Mouse (Mus musculus) cerebellum, adult 2 months (tissue): ENCODE data around the gene Rreb1. TPM values are rescaled to one million over a fixed set of nuclear protein-coding genes. Genes with fewer than 3 reads are reported as not detected.

Experiments used
- DNase-seq, 2 experiments: peaks; one replicate each; pipeline ENCODE4 v3.0.0; 2021
- H3K27ac ChIP-seq: fragments of 200-500 bp; 2 replicates; pipeline ENCODE4 v1.5.1; 2012; ENCODE audit warnings: low read length, control low read depth, inconsistent platforms; ENCODE audit not compliant: insufficient read depth
- H3K27me3 ChIP-seq: fragments of 200-500 bp; 2 replicates; pipeline ENCODE4 v1.6.1; 2012; ENCODE audit warnings: inconsistent platforms, mild to moderate bottlenecking, low read length, moderate library complexity; ENCODE audit not compliant: control insufficient read depth, insufficient read depth
- H3K4me1 ChIP-seq: fragments of 200-500 bp; 2 replicates; pipeline ENCODE4 v1.6.1; 2011; ENCODE audit warnings: low read length; ENCODE audit not compliant: control insufficient read depth, insufficient read depth
- H3K4me3 ChIP-seq: fragments of 200-500 bp; replicated peaks from 2 replicates; pipeline ENCODE3; 2011; ENCODE audit warnings: mild to moderate bottlenecking, low read depth, low read length, control low read depth; ENCODE audit not compliant: insufficient read depth
- CTCF ChIP-seq: fragments of 200-500 bp; IDR thresholded peaks from 2 replicates; pipeline ENCODE4 v1.5.1; 2011; ENCODE audit warnings: low read depth, mild to moderate bottlenecking, control low read depth, low read length, moderate library complexity, borderline replicate concordance; ENCODE audit not compliant: insufficient read depth
- POLR2A ChIP-seq: fragments of 200-500 bp; IDR thresholded peaks from 2 replicates; pipeline ENCODE4 v1.6.1; 2011; ENCODE audit warnings: low read length, control low read depth, borderline replicate concordance; ENCODE audit not compliant: insufficient read depth
- WGBS: fragments of 180-500 bp; shearing (Covaris S2); methylation state at CpG from one replicate; pipeline ENCODE4 v1.1.7; 2018; 5-methylcytosine and 5-hydroxymethylcytosine counted together
- polyA plus RNA-seq: library from polyadenylated mRNA; depleted of rRNA; stranded (reverse); fragments of >200 nt; gene quantifications from 2 replicates; pipeline ENCODE4 v1.2.3, GENCODE M21; 2012

Gene Rreb1
- polyA plus RNA-seq, 1 experiment: 39.2 TPM

- TF ChIP-seq POLR2A: no peak
- TF ChIP-seq CTCF: no peak
- Histone ChIP-seq H3K4me1 (no peaks in the 10 kb centered on the region), H3K4me3 (no peak overlapping the region), H3K27ac (no peak overlapping the region), H3K27me3 (no peaks in the 10 kb centered on the region)
- no peak for DNase-seq
- 66% methylated on average over 27 of the region's 27 CpGs for WGBS
Measured at GRCm38 (mm10) chr13:37931210-37931922, 153.2 kb downstream of the Rreb1 start.

GRCm38 (mm10) chr13:37934075-37934474, 155.9 kb downstream of the Rreb1 start:
- 49% methylated on average over 4 of the region's 4 CpGs for WGBS
- no peak for DNase-seq
- no peak overlapping the region for H3K27ac ChIP-seq

GRCm38 (mm10) chr13:37934920-37935319, 156.7 kb downstream of the Rreb1 start:
- Histone ChIP-seq H3K27ac (no peak overlapping the region), H3K4me3 (no peak overlapping the region), H3K4me1 (no peaks in the 10 kb centered on the region), H3K27me3 (no peaks in the 10 kb centered on the region)
- no peak for DNase-seq
- TF ChIP-seq CTCF: no peak
- TF ChIP-seq POLR2A: no peak
- WGBS: 45% methylated on average over 8 of the region's 8 CpGs

More at GRCm38 (mm10) chr13:37934075-37934474, 155.9 kb downstream of the Rreb1 start:
- no peak overlapping the region for H3K4me3 ChIP-seq
- no peak for TF ChIP-seq CTCF
- no peak for TF ChIP-seq POLR2A
- no peaks in the 10 kb centered on the region for H3K27me3 ChIP-seq
- H3K4me1 ChIP-seq: no peaks in the 10 kb centered on the region

- no peak for DNase-seq
- Histone ChIP-seq H3K27me3 (no peaks in the 10 kb centered on the region), H3K27ac (no peak overlapping the region), H3K4me3 (no peak overlapping the region), H3K4me1 (no peaks in the 10 kb centered on the region)
- TF ChIP-seq POLR2A (no peak), CTCF (no peak)
- 90% methylated on average over 3 of the region's 3 CpGs for WGBS
Measured at GRCm38 (mm10) chr13:37936351-37936750, 158.2 kb downstream of the Rreb1 start.

GRCm38 (mm10) chr13:37940167-37940566, 162.0 kb downstream of the Rreb1 start:
- H3K4me1 ChIP-seq: no peaks in the 10 kb centered on the region
- no peak for DNase-seq
- no peak overlapping the region for H3K4me3 ChIP-seq
- H3K27me3 ChIP-seq: no peaks in the 10 kb centered on the region
- no peak for TF ChIP-seq POLR2A
- H3K27ac ChIP-seq: no peak overlapping the region
- WGBS: 88% methylated on average over 2 of the region's 2 CpGs

GRCm38 (mm10) chr13:37940649-37941048, 162.4 kb downstream of the Rreb1 start:
- DNase-seq: no peak
- H3K4me1 ChIP-seq: no peaks in the 10 kb centered on the region
- WGBS: 45% methylated on average over 5 of the region's 5 CpGs
- H3K4me3 ChIP-seq: no peak overlapping the region
- no peaks in the 10 kb centered on the region for H3K27me3 ChIP-seq
- TF ChIP-seq CTCF (no peak), POLR2A (no peak)
- no peak overlapping the region for H3K27ac ChIP-seq

GRCm38 (mm10) chr13:37941138-37941645, 163.0 kb downstream of the Rreb1 start:
- TF ChIP-seq POLR2A (no peak), CTCF (no peak)
- no peaks in the 10 kb centered on the region for H3K27me3 ChIP-seq
- no peaks in the 10 kb centered on the region for H3K4me1 ChIP-seq
- DNase-seq: no peak
- WGBS: 84% methylated on average over 5 of the region's 5 CpGs
- no peak overlapping the region for H3K27ac ChIP-seq
- no peak overlapping the region for H3K4me3 ChIP-seq
